Mouse (Mus musculus): ENCODE results near the gene Acod1.

DNA sequence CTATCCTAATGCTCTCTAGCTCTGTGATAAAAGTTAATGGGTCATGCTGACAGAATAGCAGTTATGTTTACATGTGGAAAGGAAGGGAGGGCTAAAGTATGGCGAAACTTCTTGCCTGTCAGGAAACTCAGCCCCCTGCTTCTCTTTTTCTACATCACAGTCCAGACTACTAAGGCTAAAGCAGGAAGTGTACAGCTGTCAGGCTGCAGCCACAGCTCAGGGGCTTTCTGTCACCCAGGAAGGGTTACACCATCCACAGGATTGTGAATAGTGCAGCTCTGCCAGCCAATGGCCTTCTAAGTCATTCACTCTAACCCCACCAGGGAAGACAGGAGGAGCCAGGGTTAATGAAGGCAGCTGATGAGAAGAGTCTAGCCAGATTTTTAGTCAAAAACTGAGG lies 12.2 kb downstream of the Acod1 start:
- TF ChIP-seq CTCF (IDR thresholded peaks at IDR 0.05; ENCODE audit: borderline replicate concordance, control insufficient read depth, extremely low read depth, insufficient read depth, low read length, poor library complexity) (no peak), POLR2A (IDR thresholded peaks at IDR 0.05; ENCODE audit: control insufficient read depth, extremely low read depth, insufficient read depth, low read length, poor library complexity) (no peak)
